Mouse (Mus musculus) testis, adult 2 months (tissue): ENCODE measurements around the gene Fdx1l. TPM values are rescaled to one million over a fixed set of nuclear protein-coding genes. Genes with fewer than 3 reads are reported as not detected.

Experiments
- H3K27ac ChIP-seq: fragments of 200-500 bp; 2 replicates; pipeline ENCODE4 v1.5.1; 2012; ENCODE audit warnings: low read depth, low read length; ENCODE audit not compliant: control insufficient read depth, insufficient read depth
- H3K27me3 ChIP-seq: fragments of 200-500 bp; 2 replicates; pipeline ENCODE4 v1.6.1; 2012; ENCODE audit warnings: mild to moderate bottlenecking, low read length, moderate library complexity; ENCODE audit not compliant: control insufficient read depth, insufficient read depth
- H3K36me3 ChIP-seq: fragments of 200-500 bp; 2 replicates; pipeline ENCODE4 v1.6.1; 2012; ENCODE audit warnings: mild to moderate bottlenecking, low read length; ENCODE audit not compliant: control insufficient read depth, insufficient read depth
- H3K4me1 ChIP-seq: fragments of 200-500 bp; 2 replicates; pipeline ENCODE4 v1.6.1; 2012; ENCODE audit warnings: low read length; ENCODE audit not compliant: control insufficient read depth, insufficient read depth
- H3K4me3 ChIP-seq: fragments of 200-500 bp; 2 replicates; pipeline ENCODE4 v1.5.1; 2012; ENCODE audit warnings: low read depth, mild to moderate bottlenecking, low read length, moderate library complexity, mixed read lengths; ENCODE audit not compliant: control insufficient read depth
- CTCF ChIP-seq: fragments of 200-500 bp; IDR thresholded peaks from 2 replicates; pipeline ENCODE4 v1.5.1; 2012; ENCODE audit warnings: low read depth, mild to moderate bottlenecking, inconsistent platforms, low read length, moderate library complexity; ENCODE audit not compliant: control insufficient read depth, insufficient read depth, insufficient replicate concordance
- POLR2A ChIP-seq: fragments of 200-500 bp; IDR thresholded peaks from 2 replicates; pipeline ENCODE4 v1.6.1; 2012; ENCODE audit warnings: low read depth, mild to moderate bottlenecking, inconsistent platforms, low read length, moderate library complexity; ENCODE audit not compliant: control insufficient read depth
- polyA plus RNA-seq: library from polyadenylated mRNA; depleted of rRNA; stranded (reverse); fragments of >200 nt; gene quantifications from 2 replicates; pipeline ENCODE4 v1.2.3, GENCODE M21; 2012

Fdx1l gene
- polyA plus RNA-seq, 1 experiment: 26.1 TPM

GRCm38 (mm10) chr9:21091707-21092320 lies 18.4 kb upstream of the Fdx1l start, which contains the start of the genes Gm38431 and Raver1:
Gm38431 (minus strand) TSS chr9:21091997.
Raver1 (minus strand) TSS chr9:21092008.
- H3K4me3 ChIP-seq: peak within 1 kb of the TSS; percentile 90
- H3K27ac ChIP-seq: peak within 1 kb of the TSS; percentile 93
- peak; percentile 91 for TF ChIP-seq POLR2A
- no peak for TF ChIP-seq CTCF
- H3K36me3 ChIP-seq: no peaks in the 10 kb centered on the region; the same call in 1 of the 2 replicates
- H3K4me1 ChIP-seq: peaks cover 9% of the 10 kb centered on the region
- H3K27me3 ChIP-seq: no peaks in the 10 kb centered on the region

GRCm38 (mm10) chr9:21090972-21091706 lies 17.7 kb upstream of the Fdx1l start:
- peak overlapping the region; percentile 79 for H3K27ac ChIP-seq
- H3K4me3 ChIP-seq: peak overlapping the region; percentile 90
- H3K36me3 ChIP-seq: peaks cover 4% of the 10 kb centered on the region
- TF ChIP-seq CTCF (no peak), POLR2A (no peak)
- no peaks in the 10 kb centered on the region for H3K27me3 ChIP-seq
- peaks cover 9% of the 10 kb centered on the region for H3K4me1 ChIP-seq

GRCm38 (mm10) chr9:21090537-21090936 lies 17.1 kb upstream of the Fdx1l start:
- H3K4me3 ChIP-seq: peak overlapping the region; percentile 90
- peaks cover 9% of the 10 kb centered on the region for H3K4me1 ChIP-seq
- no peak for TF ChIP-seq CTCF
- TF ChIP-seq POLR2A: no peak
- H3K36me3 ChIP-seq: peaks cover 6% of the 10 kb centered on the region
- no peaks in the 10 kb centered on the region for H3K27me3 ChIP-seq
- H3K27ac ChIP-seq: no peak overlapping the region

- Histone ChIP-seq H3K36me3 (peaks cover 9% of the 10 kb centered on the region), H3K27me3 (no peaks in the 10 kb centered on the region), H3K4me1 (no peaks in the 10 kb centered on the region), H3K4me3 (no peak overlapping the region), H3K27ac (no peak overlapping the region)
- TF ChIP-seq CTCF: no peak
These were observed 9.9 kb upstream of the Fdx1l start for GRCm38 (mm10) chr9:21083324-21083723.

GRCm38 (mm10) chr9:21081127-21081526 lies 7.7 kb upstream of the Fdx1l start:
- H3K36me3 ChIP-seq: peaks cover 6% of the 10 kb centered on the region
- H3K27ac ChIP-seq: no peak overlapping the region
- TF ChIP-seq CTCF (no peak), POLR2A (no peak)
- H3K4me3 ChIP-seq: no peak overlapping the region
- no peaks in the 10 kb centered on the region for H3K4me1 ChIP-seq
- no peaks in the 10 kb centered on the region for H3K27me3 ChIP-seq

- peaks cover 4% of the 10 kb centered on the region for H3K36me3 ChIP-seq
These were observed 2.2 kb upstream of the Fdx1l start for GRCm38 (mm10) chr9:21075625-21076024.

GRCm38 (mm10) chr9:21074173-21074572 lies 759 bp upstream of the Fdx1l start:
- Histone ChIP-seq H3K36me3 (peaks cover 2% of the 10 kb centered on the region), H3K27ac (no peak overlapping the region), H3K4me3 (no peak overlapping the region), H3K4me1 (peaks cover 5% of the 10 kb centered on the region), H3K27me3 (no peaks in the 10 kb centered on the region)
- no peak for TF ChIP-seq CTCF
- TF ChIP-seq POLR2A: no peak

More at GRCm38 (mm10) chr9:21075625-21076024, 2.2 kb upstream of the Fdx1l start:
- TF ChIP-seq POLR2A: no peak
- TF ChIP-seq CTCF: no peak
- Histone ChIP-seq H3K4me1 (peaks cover 5% of the 10 kb centered on the region), H3K27me3 (no peaks in the 10 kb centered on the region), H3K27ac (no peak overlapping the region), H3K4me3 (no peak overlapping the region)
